Mouse (Mus musculus) liver, postnatal 0 days (tissue): ENCODE data around the gene Bend3. TPM values are rescaled to one million over a fixed set of nuclear protein-coding genes. Genes with fewer than 3 reads are reported as not detected.

Experiments used
- ATAC-seq: fragments of 200-750 bp; cut with Nextera tagmentation; 2 replicates; pipeline ENCODE4 v1.8.0; 2017; ENCODE audit warnings: mild to moderate bottlenecking, moderate library complexity
- DNase-seq: peaks from one replicate; pipeline ENCODE4 v3.0.0-alpha.2; 2016
- H3K27ac ChIP-seq: fragments of 300-500 bp; sonication (generic); 2 replicates; pipeline ENCODE4 v1.5.1; 2014; ENCODE audit warnings: antibody characterized with exemption, moderate library complexity, mild to moderate bottlenecking, low read depth
- H3K27me3 ChIP-seq: fragments of 300-500 bp; sonication (generic); 2 replicates; pipeline ENCODE4 v1.6.1; 2014; ENCODE audit warnings: low read length, control low read depth, mixed read lengths; ENCODE audit not compliant: insufficient read depth
- H3K36me3 ChIP-seq: fragments of 300-500 bp; sonication (generic); replicated peaks from 2 replicates; pipeline ENCODE4 v1.6.1; 2014; ENCODE audit warnings: mild to moderate bottlenecking, control low read depth, low read length, moderate library complexity, mixed read lengths; ENCODE audit not compliant: insufficient read depth
- H3K4me1 ChIP-seq: fragments of 300-500 bp; sonication (generic); 2 replicates; pipeline ENCODE4 v1.6.1; 2014; ENCODE audit warnings: antibody characterized with exemption, mild to moderate bottlenecking, control low read depth; ENCODE audit not compliant: insufficient read depth
- H3K4me2 ChIP-seq: fragments of 300-500 bp; sonication (generic); 2 replicates; pipeline ENCODE4 v1.6.1; 2014; ENCODE audit warnings: low read depth, mild to moderate bottlenecking, low read length, moderate library complexity, mixed read lengths
- H3K4me3 ChIP-seq: fragments of 300-500 bp; sonication (generic); 2 replicates; pipeline ENCODE4 v1.5.1; 2014; ENCODE audit warnings: low read depth, low read length
- H3K9ac ChIP-seq: fragments of 300-500 bp; sonication (generic); replicated peaks from 2 replicates; pipeline ENCODE4 v1.6.1; 2014; ENCODE audit warnings: mild to moderate bottlenecking, moderate library complexity
- H3K9me3 ChIP-seq: fragments of 300-500 bp; sonication (generic); 2 replicates; pipeline ENCODE4 v1.6.1; 2016; ENCODE audit warnings: mild to moderate bottlenecking, control low read depth, low read length, mixed read lengths
- CTCF ChIP-seq: sonication (generic); IDR thresholded peaks from 2 replicates; pipeline ENCODE4 v1.5.1; 2016; ENCODE audit warnings: antibody characterized with exemption, low read depth
- EP300 ChIP-seq: IDR thresholded peaks from 2 replicates; pipeline ENCODE4 v1.6.1; 2016; ENCODE audit warnings: antibody characterized with exemption, low read depth, mild to moderate bottlenecking
- WGBS: fragments of 180-500 bp; shearing (Covaris S2); extraction: QIAGEN DNeasy Blood & Tissue Kit; methylation state at CpG from one replicate; pipeline ENCODE4 v1.1.7; 2014; ENCODE audit not compliant: insufficient replicate concordance; 5-methylcytosine and 5-hydroxymethylcytosine counted together
- polyA plus RNA-seq: library from polyadenylated mRNA; unstranded; fragments of >200 nt; fragmentation: Nextera tagmentation; extraction: Ambion mirVana; gene quantifications from 2 replicates; pipeline ENCODE4 v1.2.1, GENCODE M21; 2015

Bend3 gene
- polyA plus RNA-seq, 1 experiment from 2014 or later = 0.51 TPM

DNA sequence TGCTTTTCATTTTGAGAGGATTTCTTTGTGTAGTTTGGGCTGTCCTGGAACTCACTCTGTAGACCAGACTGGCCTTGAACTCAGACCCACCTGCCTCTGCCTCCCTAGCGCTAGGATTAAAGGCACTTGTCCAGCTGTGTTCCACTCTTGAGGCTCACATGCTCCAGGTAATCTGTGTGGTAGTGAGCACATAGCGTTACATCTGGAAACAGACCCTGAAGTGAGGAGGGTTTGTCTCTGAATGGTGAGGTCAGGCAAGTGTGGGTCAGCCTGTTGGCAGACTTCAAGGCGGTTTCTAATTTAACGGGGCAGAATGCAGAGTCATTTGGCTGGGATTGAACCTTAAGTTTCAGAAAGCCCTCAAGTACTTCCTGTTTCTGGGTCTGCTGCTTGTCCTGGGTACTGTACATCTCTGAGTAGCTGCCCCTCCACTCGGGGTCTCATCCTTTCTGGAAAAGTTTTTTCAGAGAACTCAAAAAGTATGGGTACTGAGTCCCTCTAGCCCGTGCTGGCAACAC, 7.2 kb downstream of the Bend3 start:
- no peak overlapping the region for H3K27ac ChIP-seq
- no peak overlapping the region for H3K4me3 ChIP-seq
- DNase-seq (no peak), ATAC-seq (no peak)
- no peaks in the 10 kb centered on the region for H3K36me3 ChIP-seq
- peaks cover 36% of the 10 kb centered on the region for H3K4me1 ChIP-seq
- no peak overlapping the region for H3K4me2 ChIP-seq
- WGBS = 62% methylated on average over 6 of the region's 6 CpGs
- H3K9me3 ChIP-seq = no peaks in the 10 kb centered on the region
- H3K9ac ChIP-seq = no peak overlapping the region
- no peaks in the 10 kb centered on the region for H3K27me3 ChIP-seq
- TF ChIP-seq EP300 = no peak
- no peak for TF ChIP-seq CTCF

GRCm38 (mm10) chr10:43487441-43488010, 8.9 kb downstream of the Bend3 start:
- WGBS = 55% methylated on average over 3 of the region's 3 CpGs
- no peaks in the 10 kb centered on the region for H3K36me3 ChIP-seq
- ATAC-seq = no peak
- peak overlapping the region; percentile 59 for H3K27ac ChIP-seq
- no peak overlapping the region for H3K9ac ChIP-seq
- no peak overlapping the region for H3K4me3 ChIP-seq
- H3K4me1 ChIP-seq = peaks cover 26% of the 10 kb centered on the region
- H3K27me3 ChIP-seq = no peaks in the 10 kb centered on the region
- TF ChIP-seq EP300 (no peak), CTCF (no peak)
- H3K9me3 ChIP-seq = no peaks in the 10 kb centered on the region
- H3K4me2 ChIP-seq = no peak overlapping the region
- no peak for DNase-seq

DNA sequence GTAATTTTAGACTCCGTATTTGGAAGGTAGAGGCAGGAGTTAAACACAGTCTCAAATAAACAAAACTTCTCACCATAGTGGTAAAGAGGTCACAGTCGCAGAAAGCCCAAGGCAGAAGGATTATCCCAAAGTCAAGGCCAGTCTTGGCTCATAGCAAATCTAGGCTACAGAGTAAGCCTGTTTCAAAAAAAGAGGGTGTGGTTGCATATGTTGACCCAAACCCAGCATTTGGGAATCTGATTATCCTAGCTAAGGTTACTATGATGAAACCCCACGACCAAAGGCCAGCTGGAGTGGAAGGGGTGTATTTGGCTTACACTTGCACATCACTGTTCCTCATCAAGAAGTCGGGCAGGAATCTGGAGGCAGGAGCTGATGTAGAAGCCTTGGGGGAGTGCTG, 9.6 kb downstream of the Bend3 start:
- no peaks in the 10 kb centered on the region for H3K27me3 ChIP-seq
- DNase-seq (no peak), ATAC-seq (peak; percentile 63)
- peak overlapping the region; percentile 59 for H3K27ac ChIP-seq
- H3K4me2 ChIP-seq = no peak overlapping the region
- peaks cover 24% of the 10 kb centered on the region for H3K4me1 ChIP-seq
- no peaks in the 10 kb centered on the region for H3K36me3 ChIP-seq
- H3K4me3 ChIP-seq = no peak overlapping the region
- TF ChIP-seq CTCF = no peak
- no peak for TF ChIP-seq EP300
- WGBS = 55% methylated on average over 4 of the region's 4 CpGs
- H3K9me3 ChIP-seq = no peaks in the 10 kb centered on the region
- no peak overlapping the region for H3K9ac ChIP-seq

DNA sequence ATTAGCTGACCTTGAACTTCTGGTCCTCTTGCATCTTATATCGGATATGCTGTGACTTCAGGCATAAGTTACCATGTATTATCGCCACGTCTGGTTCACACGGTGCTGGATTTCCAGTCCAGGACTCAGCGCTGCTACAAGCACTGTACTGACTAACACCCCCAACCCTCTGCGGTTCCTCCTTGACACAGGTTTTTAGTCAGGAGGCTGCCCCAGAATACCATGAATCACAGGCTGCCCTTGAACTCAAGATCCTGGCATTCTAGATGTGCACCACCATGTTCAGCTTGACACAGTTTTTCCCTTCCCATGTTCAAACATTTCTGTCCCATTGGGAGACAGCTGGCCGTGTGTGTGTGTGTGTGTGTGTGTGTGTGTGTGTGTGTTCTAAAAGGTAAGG, 10.5 kb downstream of the Bend3 start:
- H3K27ac ChIP-seq = 0 out of 2 replicates have a peak overlapping the region, but pooled peaks have one; percentile 34
- no peaks in the 10 kb centered on the region for H3K27me3 ChIP-seq
- TF ChIP-seq CTCF (no peak), EP300 (no peak)
- H3K4me3 ChIP-seq = no peak overlapping the region
- no peaks in the 10 kb centered on the region for H3K9me3 ChIP-seq
- 80% methylated on average over 7 of the region's 7 CpGs for WGBS
- ATAC-seq = no peak
- no peak for DNase-seq
- H3K4me2 ChIP-seq = no peak overlapping the region
- peaks cover 20% of the 10 kb centered on the region for H3K4me1 ChIP-seq
- no peak overlapping the region for H3K9ac ChIP-seq
- no peaks in the 10 kb centered on the region for H3K36me3 ChIP-seq

- DNase-seq = no peak
- H3K9me3 ChIP-seq = no peaks in the 10 kb centered on the region
Measured at GRCm38 (mm10) chr10:43489550-43489949, 10.9 kb downstream of the Bend3 start.

DNA sequence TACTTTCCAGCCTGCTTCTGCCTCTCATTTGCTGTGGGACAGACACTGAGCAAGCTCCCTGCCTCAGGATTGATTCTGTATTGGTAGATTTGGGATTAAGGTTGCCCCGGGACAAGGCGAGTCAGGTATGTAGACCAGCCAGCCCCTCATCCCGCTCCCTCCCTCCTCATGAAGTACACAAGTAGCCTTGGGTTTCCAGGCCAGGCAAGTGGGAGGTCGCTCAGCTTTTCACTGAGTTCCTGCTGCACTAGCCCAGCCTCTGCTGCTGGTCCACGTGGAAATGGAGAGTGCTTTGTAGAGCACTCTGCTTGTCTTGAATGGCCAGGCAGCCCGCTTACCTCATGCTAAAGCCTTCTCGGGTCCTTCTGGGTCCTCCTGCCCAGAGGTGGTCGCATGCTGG, 11.4 kb downstream of the Bend3 start:
- Histone ChIP-seq H3K9me3 (no peaks in the 10 kb centered on the region), H3K9ac (no peak overlapping the region), H3K27me3 (no peaks in the 10 kb centered on the region), H3K4me2 (no peak overlapping the region), H3K4me3 (no peak overlapping the region), H3K27ac (peak overlapping the region; percentile 69), H3K36me3 (no peaks in the 10 kb centered on the region), H3K4me1 (peaks cover 20% of the 10 kb centered on the region)
- ATAC-seq (no peak), DNase-seq (no peak)
- TF ChIP-seq CTCF = no peak
- TF ChIP-seq EP300 = no peak
- WGBS = 68% methylated on average over 8 of the region's 8 CpGs

More at GRCm38 (mm10) chr10:43489550-43489949, 10.9 kb downstream of the Bend3 start:
- no peak for TF ChIP-seq EP300
- no peak for TF ChIP-seq CTCF
- Histone ChIP-seq H3K4me3 (no peak overlapping the region), H3K9ac (no peak overlapping the region), H3K4me2 (no peak overlapping the region), H3K27ac (0 out of 2 replicates have a peak overlapping the region, but pooled peaks have one; percentile 34), H3K27me3 (no peaks in the 10 kb centered on the region), H3K4me1 (peaks cover 20% of the 10 kb centered on the region), H3K36me3 (no peaks in the 10 kb centered on the region)
- ATAC-seq = peak; percentile 47; the same call in 1 of the 2 replicates
- 39% methylated on average over 6 of the region's 6 CpGs for WGBS
